Comparison of ENCODE assay signal across 8 mouse cellular contexts in genomic region chr7:19381377-19382165, GRCm38 (mm10). TPM values are rescaled to one million over a fixed set of nuclear protein-coding genes. Genes with fewer than 3 reads are reported as not detected.
DNase-seq lines count a peak whose midpoint lies in the region; ATAC-seq and TF ChIP-seq lines count a peak whose summit lies in the region.

Gene Ercc2, plus strand, starts transcription at chr7:19382010.

- peak within 1 kb of the TSS; percentile 94 for H3K4me3 ChIP-seq in cortical plate, adult 2 months (ENCODE audit: insufficient read depth, low read length)
- H3K4me3 ChIP-seq in megakaryocyte, embryonic 14.5 days (replicated peaks), result peak within 1 kb of the TSS; percentile 100

- peaks cover 4% of the 10 kb centered on the region for H3K4me1 ChIP-seq in cortical plate, adult 2 months (ENCODE audit: control insufficient read depth, insufficient read depth, low read length)
- peaks cover 36% of the 10 kb centered on the region for H3K4me1 ChIP-seq in megakaryocyte, embryonic 14.5 days

- no peaks in the 10 kb centered on the region for H3K27me3 ChIP-seq in megakaryocyte, embryonic 14.5 days (replicated peaks)

- H3K27ac ChIP-seq in cortical plate, adult 2 months (ENCODE audit: insufficient read depth, low read length), result no peak within 1 kb of the TSS

- DNase-seq in gastrocnemius, adult 8-10 months (ENCODE audit: low spot score in 2 of 2), result peak; percentile 97
- DNase-seq in hindlimb bud, embryonic 11.5 days (ENCODE audit: extremely low spot score, low read depth, low spot score), result peak; percentile 97
- DNase-seq in left cerebral cortex, adult 8-10 months (ENCODE audit: low spot score in 2 of 2), result peak; percentile 94 to 97
- peak; percentile 99 to 100 for DNase-seq in right cerebral cortex, postnatal 10 days (ENCODE audit: low spot score in 2 of 2)
- peak; percentile 98 for DNase-seq in urinary bladder, postnatal 25 days (ENCODE audit: low spot score)

- TF ChIP-seq POLR2A in cortical plate, adult 2 months (IDR thresholded peaks at IDR 0.05; ENCODE audit: extremely low read depth, insufficient read depth, low read length), result peak; percentile 57; the same call in 1 of the 2 replicates

- peaks cover 50% of the 10 kb centered on the region for H3K36me3 ChIP-seq in megakaryocyte, embryonic 14.5 days (replicated peaks; ENCODE audit: low read length)

- TF ChIP-seq CTCF in cortical plate, adult 2 months (IDR thresholded peaks at IDR 0.05; ENCODE audit: extremely low read depth, insufficient read depth, low read length), result no peak

- ATAC-seq in activated CD4-positive, CD25-positive, alpha-beta regulatory T cell, adult 4 months, result peak; percentile 100

- no peaks in the 10 kb centered on the region for H3K9me3 ChIP-seq in megakaryocyte, embryonic 14.5 days

RNA-seq across cellular contexts. Expression of gene Ercc2, which starts in this region (rescaled TPM):
- 10 to 100 TPM in 1 of 2 experiments, 1 to 10 TPM in 1; 4.7 to 10.8 TPM for polyA plus RNA-seq in activated CD4-positive, CD25-positive, alpha-beta regulatory T cell, adult 4 months (2017; shearing (Covaris generic))
- polyA plus RNA-seq in cortical plate, adult 2 months (2012; rRNA removed), result 41.4 and 48.3 TPM in 2 replicates
- total RNA-seq in gastrocnemius, adult 8-10 months (2022), result 10 to 100 TPM in 2 of 4 experiments, 1 to 10 TPM in 2; 7.5 to 14.9 (median 10.4) TPM
- 10 to 100 TPM; 25.7 to 36.8 (median 31.0) TPM for total RNA-seq in left cerebral cortex, adult 8-10 months (2022)
- polyA plus RNA-seq in megakaryocyte, embryonic 14.5 days (2012; ENCODE audit: insufficient read depth, low replicate concordance), result 24.2 and 30.8 TPM in 2 replicates
